ENCODE assay signal across 9 mouse cellular contexts in the genomic region with DNA sequence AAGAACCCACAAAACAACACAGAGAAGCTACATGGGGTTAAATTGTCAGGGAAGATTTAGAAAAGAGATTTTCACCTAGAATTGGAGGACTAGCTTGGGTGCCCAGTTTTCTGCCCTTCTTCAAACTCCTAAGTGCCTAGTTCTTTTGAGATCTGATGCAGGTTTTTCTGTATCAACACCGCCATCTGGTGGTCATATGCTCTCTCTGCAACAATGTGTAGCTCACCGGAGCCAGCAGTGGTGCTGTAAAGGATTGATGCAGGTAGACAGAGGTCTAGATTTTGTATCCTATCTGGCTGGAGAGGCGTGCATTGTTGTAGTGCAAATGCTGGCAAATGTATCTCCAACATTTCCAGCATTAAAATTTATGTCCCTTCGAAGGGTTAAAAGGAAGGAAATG. TPM values are rescaled to one million over a fixed set of nuclear protein-coding genes. Genes with fewer than 3 reads are reported as not detected.
DNase-seq lines count a peak whose midpoint lies in the region; ATAC-seq and TF ChIP-seq lines count a peak whose summit lies in the region.
"Had no signal": no experiment of that assay in that cellular context is flagged by ENCODE, and none has a peak within 500 bp of the region (broad histone marks: within the 10 kb centered on the region; RNA-seq: fewer than 3 reads in every experiment).

No protein-coding gene starts in this region.

- 0 out of 2 replicates have a peak, but pooled peaks have one; percentile 25 for TF ChIP-seq EP300 in heart, adult 2 months (IDR thresholded peaks at IDR 0.05; ENCODE audit: insufficient read depth, low read depth, low read length)
- TF ChIP-seq EP300 in lung, postnatal 0 days (IDR thresholded peaks at IDR 0.05), result no peak

- intact Hi-C loops in heart, adult 2 months (cut with DNase I), result loop anchor here (1.0 to 2.0 kb wide), 2 partner anchors 127 to 541 kb away; no protein-coding TSS in a partner anchor

- H3K27me3 ChIP-seq in embryonic facial prominence, embryonic 11.5 days (ENCODE audit: control insufficient read depth, insufficient read depth, low read length), result no peaks in the 10 kb centered on the region
- no peaks in the 10 kb centered on the region for H3K27me3 ChIP-seq in heart, adult 2 months (ENCODE audit: control insufficient read depth, insufficient read depth, low read length)
- H3K27me3 ChIP-seq in lung, postnatal 0 days (replicated peaks; ENCODE audit: insufficient read depth, low read length), result no peaks in the 10 kb centered on the region

- H3K36me3 ChIP-seq in embryonic facial prominence, embryonic 11.5 days (replicated peaks; ENCODE audit: control insufficient read depth, insufficient read depth, low read depth, low read length), result no peaks in the 10 kb centered on the region
- H3K36me3 ChIP-seq in heart, adult 2 months (ENCODE audit: control insufficient read depth, insufficient read depth, low read length), result no peaks in the 10 kb centered on the region
- H3K36me3 ChIP-seq in lung, postnatal 0 days (ENCODE audit: insufficient read depth, low read length), result no peaks in the 10 kb centered on the region

- no peaks in the 10 kb centered on the region for H3K79me2 ChIP-seq in heart, adult 2 months (replicated peaks; ENCODE audit: control insufficient read depth, insufficient read depth, low read length)

- TF ChIP-seq POLR2A in heart, adult 2 months (IDR thresholded peaks at IDR 0.05; ENCODE audit: insufficient read depth, low read depth, low read length), result no peak

- no peak overlapping the region for H3K4me2 ChIP-seq in embryonic facial prominence, embryonic 11.5 days (ENCODE audit: low read depth, low read length)
- no peak overlapping the region for H3K4me2 ChIP-seq in lung, postnatal 0 days (replicated peaks; ENCODE audit: low read depth, low read length)

- H3K4me1 ChIP-seq in embryonic facial prominence, embryonic 11.5 days (ENCODE audit: control insufficient read depth, insufficient read depth, low read length), result no peaks in the 10 kb centered on the region
- H3K4me1 ChIP-seq in heart, adult 2 months (ENCODE audit: control insufficient read depth, insufficient read depth, low read length), result no peaks in the 10 kb centered on the region
- no peaks in the 10 kb centered on the region for H3K4me1 ChIP-seq in lung, postnatal 0 days (ENCODE audit: insufficient read depth, low read depth, low read length)

- no peaks in the 10 kb centered on the region for H3K9me3 ChIP-seq in embryonic facial prominence, embryonic 11.5 days (replicated peaks; ENCODE audit: control insufficient read depth, low read length)
- no peaks in the 10 kb centered on the region for H3K9me3 ChIP-seq in lung, postnatal 0 days (ENCODE audit: low read length)

- no peak overlapping the region for H3K4me3 ChIP-seq in embryonic facial prominence, embryonic 11.5 days (ENCODE audit: low read depth, low read length)
- no peak overlapping the region for H3K4me3 ChIP-seq in heart, adult 2 months
- no peak overlapping the region for H3K4me3 ChIP-seq in lung, postnatal 0 days (ENCODE audit: low read depth, low read length)

- H3K9ac ChIP-seq in embryonic facial prominence, embryonic 11.5 days (replicated peaks; ENCODE audit: low read length), result no peak overlapping the region
- no peak overlapping the region for H3K9ac ChIP-seq in heart, adult 2 months (ENCODE audit: low read depth, low read length)
- H3K9ac ChIP-seq in lung, postnatal 0 days (replicated peaks; ENCODE audit: low read depth), result no peak overlapping the region

- H3K27ac ChIP-seq in embryonic facial prominence, embryonic 11.5 days (replicated peaks; ENCODE audit: low read depth, low read length), result no peak overlapping the region
- no peak overlapping the region for H3K27ac ChIP-seq in heart, adult 2 months
- H3K27ac ChIP-seq in lung, postnatal 0 days (ENCODE audit: low read length), result no peak overlapping the region
- H3K27ac ChIP-seq: macrophage had no signal

- 4% methylated on average over 4 of the region's 4 CpGs for WGBS in embryonic facial prominence, embryonic 11.5 days
- WGBS in heart, adult 2 months, result 5% methylated on average over 4 of the region's 4 CpGs
- WGBS in lung, postnatal 0 days, result 6% methylated on average over 4 of the region's 4 CpGs

- TF ChIP-seq CTCF in heart, adult 2 months (IDR thresholded peaks at IDR 0.05), result peak; percentile 92
- peak; percentile 87 for TF ChIP-seq CTCF in lung, postnatal 0 days (IDR thresholded peaks at IDR 0.05)

- no peak for ATAC-seq in embryonic facial prominence, embryonic 11.5 days (replicated peaks; ENCODE audit: insufficient number of reproducible peaks, low FRiP score, low TSS enrichment, low read depth)
- ATAC-seq in lung, postnatal 0 days, result no peak
- ATAC-seq in monocyte, adult 5-6 weeks (replicated peaks; ENCODE audit: insufficient number of reproducible peaks, low FRiP score, low TSS enrichment, poor library complexity, severe bottlenecking), result no peak

- peak; percentile 13 for DNase-seq in MEL-GATA-1-ER (ENCODE audit: extremely low read depth, low read depth)
- DNase-seq in adrenal gland, postnatal 36 days, result peak; percentile 52 to 59
- DNase-seq in embryonic facial prominence, embryonic 11.5 days (ENCODE audit: low spot score), result peak; percentile 83
- DNase-seq in heart, adult 2 months, result peak; percentile 38 to 51
- DNase-seq in layer of hippocampus, adult 11-12 months (ENCODE audit: low spot score), result peak; percentile 76
- DNase-seq in lung, postnatal 0 days (ENCODE audit: low spot score), result peak; percentile 74
- DNase-seq in right cerebral cortex, adult 18-20 months, result peak; percentile 72

RNA-seq across cellular contexts. Expression of a gene that starts 39.4 kb away (rescaled TPM):
- total RNA-seq in adrenal gland, postnatal 36 days (2021), result under 1 TPM; 0.13 to 0.23 TPM
- 2.7 and 4.8 TPM in 2 replicates for polyA plus RNA-seq in embryonic facial prominence, embryonic 11.5 days (2014; fragmentation: Nextera tagmentation; extraction: Ambion mirVana)
- 10 to 100 TPM; 64.9 to 85.7 TPM for total RNA-seq in heart, adult 2 months (2021)
- 9.7 and 22.7 TPM in 2 replicates for polyA plus RNA-seq in heart, adult 2 months (2012; rRNA removed)
- 0.26 and 0.52 TPM in 2 replicates for polyA plus RNA-seq in lung, postnatal 0 days (2015; fragmentation: Nextera tagmentation; extraction: Ambion mirVana)
- 1.0 to 3.6 TPM (median 2.7 TPM) in 3 replicates for total RNA-seq in monocyte, adult 5-6 weeks (2017)

Comparison
In these comparisons a context has a peak if more than half of its experiments do, and no peak if none do; other contexts are left out.
1. DNase-seq: peak in every context shown above with its lines; median percentile 83 in embryonic facial prominence, embryonic 11.5 days; 76 in layer of hippocampus, adult 11-12 months; 74 in lung, postnatal 0 days; 72 in right cerebral cortex, adult 18-20 months; 56 in adrenal gland, postnatal 36 days; 44 in heart, adult 2 months; 13 in MEL-GATA-1-ER.
2. RNA of a gene that starts 39.4 kb away (total RNA-seq): 64.9 to 85.7 TPM in heart, adult 2 months; 1.0 to 3.6 TPM in monocyte, adult 5-6 weeks and 0.13 to 0.23 TPM in adrenal gland, postnatal 36 days; every median in the first group is over 10 times any median in the second.